Mouse (Mus musculus) MEL (cell line): ENCODE results near the gene Josd2. TPM values are rescaled to one million over a fixed set of nuclear protein-coding genes. Genes with fewer than 3 reads are reported as not detected.

Experiments
- DNase-seq: peaks from one replicate; pipeline ENCODE4 v3.0.0; 2011; ENCODE audit warnings: low read depth, low spot score
- H3K27ac ChIP-seq: 2 replicates; pipeline ENCODE4 v1.5.1; 2012; ENCODE audit warnings: low read depth, mild to moderate bottlenecking, control low read depth, low read length, moderate library complexity; ENCODE audit not compliant: control insufficient read depth
- H3K27me3 ChIP-seq, 2 experiments: fragments of 150-350 bp in 1 of 2; sonication (generic) in 1 of 2; 2 replicates each; pipeline ENCODE4 v1.6.1; 2012; ENCODE audit warnings: low read length in 2 of 2, mild to moderate bottlenecking in 2 of 2, improper control_type of control experiment in 1 of 2, moderate library complexity in 1 of 2; ENCODE audit not compliant: insufficient read depth in 2 of 2, control insufficient read depth in 1 of 2
- H3K36me3 ChIP-seq, 2 experiments: 2 replicates each; pipeline ENCODE4 v1.6.1; 2012 to 2014; ENCODE audit warnings: low read length in 2 of 2, improper control_type of control experiment in 1 of 2, inconsistent platforms in 1 of 2, mild to moderate bottlenecking in 1 of 2; ENCODE audit not compliant: insufficient read depth in 2 of 2, control insufficient read depth in 1 of 2
- H3K4me1 ChIP-seq, 2 experiments: fragments of 150-350 bp in 1 of 2; sonication (generic) in 1 of 2; 2 replicates each; pipeline ENCODE4 v1.6.1; 2012; ENCODE audit warnings: low read length in 2 of 2, improper control_type of control experiment in 1 of 2, mild to moderate bottlenecking in 1 of 2; ENCODE audit not compliant: insufficient read depth in 2 of 2, control insufficient read depth in 1 of 2
- H3K4me3 ChIP-seq, 2 experiments: fragments of 150-350 bp in 1 of 2; sonication (generic) in 1 of 2; 2 replicates each; pipeline ENCODE4 v1.5.1; 2012; ENCODE audit warnings: low read depth in 2 of 2, low read length in 2 of 2, mild to moderate bottlenecking in 2 of 2, moderate library complexity in 2 of 2, control low read depth in 1 of 2, improper control_type of control experiment in 1 of 2; ENCODE audit not compliant: control insufficient read depth in 1 of 2, insufficient read depth in 1 of 2
- H3K79me2 ChIP-seq: 2 replicates; pipeline ENCODE4 v1.6.1; 2012; ENCODE audit warnings: mild to moderate bottlenecking, low read length, moderate library complexity; ENCODE audit not compliant: control insufficient read depth, poor library complexity, insufficient read depth
- H3K9ac ChIP-seq: 2 replicates; pipeline ENCODE4 v1.6.1; 2012; ENCODE audit warnings: low read depth, mild to moderate bottlenecking, control low read depth, low read length, moderate library complexity; ENCODE audit not compliant: control insufficient read depth, poor library complexity, severe bottlenecking
- H3K9me3 ChIP-seq: fragments of 150-350 bp; sonication (generic); replicated peaks from 2 replicates; pipeline ENCODE4 v1.6.1; 2012; ENCODE audit warnings: mild to moderate bottlenecking, low read length, improper control_type of control experiment, moderate library complexity; ENCODE audit not compliant: insufficient read depth
- BHLHE40 ChIP-seq: IDR thresholded peaks from 2 replicates; pipeline ENCODE4 v1.6.1; 2012; ENCODE audit warnings: low read depth, mild to moderate bottlenecking, inconsistent platforms, low read length, improper control_type of control experiment, borderline replicate concordance
- CHD2 ChIP-seq: IDR thresholded peaks from 2 replicates; pipeline ENCODE4 v1.6.1; 2011; ENCODE audit warnings: low read length, improper control_type of control experiment
- CTCF ChIP-seq, 3 experiments: IDR thresholded peaks in 2 of 3; conservative IDR thresholded peaks in 1 of 3; 2 replicates each; pipeline ENCODE4 v1.5.1; 2011 to 2012; ENCODE audit warnings: low read length in 3 of 3, low read depth in 2 of 3, mild to moderate bottlenecking in 2 of 3, improper control_type of control experiment in 1 of 3, inconsistent platforms in 1 of 3, mixed read lengths in 1 of 3, moderate library complexity in 1 of 3; ENCODE audit not compliant: control insufficient read depth in 1 of 3, insufficient read depth in 1 of 3, poor library complexity in 1 of 3, severe bottlenecking in 1 of 3
- E2F4 ChIP-seq: IDR thresholded peaks from 2 replicates; pipeline ENCODE4 v1.6.1; 2011; ENCODE audit warnings: low read depth, low read length, improper control_type of control experiment, borderline replicate concordance
- GATA1 ChIP-seq: IDR thresholded peaks from 2 replicates; pipeline ENCODE4 v1.6.1; 2011; ENCODE audit warnings: low read depth, low read length, improper control_type of control experiment
- JUND ChIP-seq: IDR thresholded peaks from 2 replicates; pipeline ENCODE4 v1.6.1; 2011; ENCODE audit warnings: low read depth, mild to moderate bottlenecking, improper control_type of control experiment, low read length
- KAT2A ChIP-seq: conservative IDR thresholded peaks from 2 replicates; pipeline ENCODE4 v1.6.1; 2012; ENCODE audit warnings: low read depth, low read length, improper control_type of control experiment, inconsistent platforms
- MAFK ChIP-seq: IDR thresholded peaks from 2 replicates; pipeline ENCODE4 v1.6.1; 2011; ENCODE audit warnings: low read depth, mild to moderate bottlenecking, low read length, improper control_type of control experiment, borderline replicate concordance
- MEF2A ChIP-seq: IDR thresholded peaks from 2 replicates; pipeline ENCODE4 v1.6.1; 2014; ENCODE audit warnings: low read depth, mild to moderate bottlenecking, inconsistent platforms, low read length, improper control_type of control experiment; ENCODE audit not compliant: poor library complexity, insufficient replicate concordance, severe bottlenecking; ENCODE audit errors: extremely low read depth
- MXI1 ChIP-seq: IDR thresholded peaks from 2 replicates; pipeline ENCODE4 v1.6.1; 2011; ENCODE audit warnings: mild to moderate bottlenecking, low read depth, low read length, improper control_type of control experiment
- RAD21 ChIP-seq: IDR thresholded peaks from 2 replicates; pipeline ENCODE4 v1.6.1; 2011; ENCODE audit warnings: mild to moderate bottlenecking, low read depth, low read length, improper control_type of control experiment
- SMC3 ChIP-seq: IDR thresholded peaks from 2 replicates; pipeline ENCODE4 v1.6.1; 2011; ENCODE audit warnings: low read depth, low read length, improper control_type of control experiment
- TCF12 ChIP-seq: IDR thresholded peaks from 2 replicates; pipeline ENCODE4 v1.6.1; 2014; ENCODE audit warnings: low read depth, mild to moderate bottlenecking, inconsistent platforms, low read length, improper control_type of control experiment, moderate library complexity
- UBTF ChIP-seq: IDR thresholded peaks from 2 replicates; pipeline ENCODE4 v1.6.1; 2012; ENCODE audit warnings: low read depth, mild to moderate bottlenecking, inconsistent platforms, low read length, improper control_type of control experiment, moderate library complexity, borderline replicate concordance; ENCODE audit not compliant: insufficient read depth
- USF2 ChIP-seq, 2 experiments: IDR thresholded peaks; 2 replicates each; pipeline ENCODE4 v1.6.1; 2011 to 2012; ENCODE audit warnings: improper control_type of control experiment in 2 of 2, low read length in 2 of 2, borderline replicate concordance in 1 of 2, inconsistent platforms in 1 of 2, low read depth in 1 of 2, mild to moderate bottlenecking in 1 of 2; ENCODE audit not compliant: insufficient read depth in 1 of 2
- ZC3H11A ChIP-seq: IDR thresholded peaks from 2 replicates; pipeline ENCODE4 v1.6.1; 2012; ENCODE audit warnings: low read depth, mild to moderate bottlenecking, inconsistent platforms, low read length, improper control_type of control experiment
- ZKSCAN1 ChIP-seq: IDR thresholded peaks from 2 replicates; pipeline ENCODE4 v1.6.1; 2012; ENCODE audit warnings: low read depth, mild to moderate bottlenecking, inconsistent platforms, low read length, improper control_type of control experiment, moderate library complexity
- ZMIZ1 ChIP-seq: IDR thresholded peaks from 2 replicates; pipeline ENCODE4 v1.6.1; 2012; ENCODE audit warnings: low read depth, mild to moderate bottlenecking, inconsistent platforms, low read length, improper control_type of control experiment, moderate library complexity
- polyA plus RNA-seq, 2 experiments: library from polyadenylated mRNA; stranded (reverse) in 1 of 2; unstranded in 1 of 2; fragments of >175 nt in 1 of 2; fragments of >200 nt in 1 of 2; gene quantifications; 2 replicates each; pipeline versions ENCODE4 v1.2.1 to v1.2.4; 2012; ENCODE audit warnings: low replicate concordance in 2 of 2, low read depth in 1 of 2; ENCODE audit not compliant: insufficient read length in 2 of 2, insufficient read depth in 1 of 2, missing spikeins in 1 of 2
- total RNA-seq: library from RNA; depleted of rRNA; stranded (reverse); fragments of 300-350 nt; gene quantifications from 2 replicates; pipeline ENCODE4 v1.2.3, GENCODE M21; 2012

Gene Josd2
- total and polyA plus RNA-seq, 3 experiments, result 95.5 to 141 TPM; not detected in 1

DNA sequence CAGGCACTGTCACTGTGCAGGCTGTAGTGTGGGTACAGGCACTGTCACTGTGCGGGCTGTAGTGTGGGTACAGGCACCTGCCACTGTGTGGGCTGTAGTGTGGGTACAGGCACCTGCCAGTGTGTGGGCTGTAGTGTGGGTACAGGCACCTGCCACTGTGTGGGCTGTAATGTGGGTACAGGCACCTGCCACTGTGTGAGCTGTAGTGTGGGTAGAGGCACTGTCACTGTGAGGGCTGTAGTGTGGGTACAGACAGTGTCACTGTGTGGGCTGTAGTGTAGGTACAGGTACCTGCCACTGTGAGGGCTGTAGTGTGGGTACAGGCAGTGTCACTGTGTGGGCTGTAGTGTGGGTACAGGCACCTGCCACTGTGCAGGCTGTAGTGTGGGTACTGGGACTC is 16.3 kb downstream of the Josd2 start:
- Histone ChIP-seq H3K27ac (no peak overlapping the region), H3K79me2 (no peaks in the 10 kb centered on the region), H3K9me3 (no peaks in the 10 kb centered on the region), H3K36me3 (peaks cover 0 to 6% of the 10 kb centered on the region in 2 experiments; a peak in 2 of 4 replicates), H3K4me1 (peaks cover 4 to 28% of the 10 kb centered on the region in 2 experiments), H3K4me3 (no peak overlapping the region), H3K9ac (no peak overlapping the region), H3K27me3 (no peaks in the 10 kb centered on the region)
- DNase-seq, result no peak
- TF ChIP-seq MEF2A (no peak), MXI1 (no peak), ZMIZ1 (no peak), UBTF (no peak), CTCF (IDR thresholded peaks at IDR 0.05 in 2 of 3, conservative IDR thresholded peaks at IDR 0.05 in 1 of 3; ENCODE audit: control insufficient read depth in 1 of 3, insufficient read depth in 1 of 3, low read depth in 2 of 3, low read length in 3 of 3, poor library complexity in 1 of 3, severe bottlenecking in 1 of 3) (no peak), MAFK (no peak), CHD2 (no peak), ZKSCAN1 (no peak), KAT2A (no peak), E2F4 (no peak), TCF12 (no peak), JUND (no peak), GATA1 (no peak), BHLHE40 (no peak), USF2 (IDR thresholded peaks at IDR 0.05; ENCODE audit: borderline replicate concordance in 1 of 2, insufficient read depth in 1 of 2, low read depth in 1 of 2, low read length in 2 of 2) (no peak)

- peaks cover 4 to 28% of the 10 kb centered on the region in 2 experiments for H3K4me1 ChIP-seq
- H3K9ac ChIP-seq, result no peak overlapping the region
- peak; percentile 66 for TF ChIP-seq SMC3
- no peak for TF ChIP-seq JUND
- TF ChIP-seq RAD21, result peak; percentile 73
- peak; percentile 67 to 99 (median 67) for TF ChIP-seq CTCF (IDR thresholded peaks at IDR 0.05 in 2 of 3, conservative IDR thresholded peaks at IDR 0.05 in 1 of 3; ENCODE audit: control insufficient read depth in 1 of 3, insufficient read depth in 1 of 3, low read depth in 2 of 3, low read length in 3 of 3, poor library complexity in 1 of 3, severe bottlenecking in 1 of 3)
- peak; percentile 30; the same call in 1 of the 2 replicates for TF ChIP-seq ZC3H11A
- no peaks in the 10 kb centered on the region for H3K9me3 ChIP-seq
- no peaks in the 10 kb centered on the region for H3K79me2 ChIP-seq
- no peak overlapping the region for H3K4me3 ChIP-seq
- H3K36me3 ChIP-seq, result peaks cover 0 to 6% of the 10 kb centered on the region in 2 experiments; a peak in 2 of 4 replicates
- H3K27me3 ChIP-seq, result no peaks in the 10 kb centered on the region
- DNase-seq, result peak; percentile 75
- no peak overlapping the region for H3K27ac ChIP-seq
Observed at GRCm38 (mm10) chr7:44484841-44485571, 17.2 kb downstream of the Josd2 start.
